Mouse (Mus musculus) layer of hippocampus, adult 2 months (tissue): ENCODE results near the gene Prim2. TPM values are rescaled to one million over a fixed set of nuclear protein-coding genes. Genes with fewer than 3 reads are reported as not detected.
"Not testable (repeated sequence)": the region's sequence is repeated elsewhere in the genome, so short reads cannot be mapped to it uniquely, and the experiment has no call there.

Source experiments
- DNase-seq, 2 experiments: peaks; one replicate each; pipeline ENCODE4 v3.0.0; 2022; ENCODE audit warnings: low spot score in 2 of 2
- H3K27ac ChIP-seq: fragments of 200-600 bp; 2 replicates; pipeline ENCODE4 v1.8.1; 2022
- H3K4me3 ChIP-seq: fragments of 200-600 bp; 2 replicates; pipeline ENCODE4 v1.8.1; 2022; ENCODE audit warnings: mild to moderate bottlenecking
- CTCF ChIP-seq: fragments of 200-600 bp; conservative IDR thresholded peaks from 2 replicates; pipeline ENCODE4 v1.8.1; 2022; ENCODE audit warnings: antibody characterized with exemption, mild to moderate bottlenecking, moderate library complexity
- total RNA-seq, 2 experiments: library from RNA; stranded (reverse); gene quantifications; 2 replicates each; pipeline ENCODE4 v1.2.3; 2021

Prim2 gene
- total RNA-seq, 2 experiments from 2014 or later: 5.5 to 5.8 TPM

GRCm38 (mm10) chr1:33647173-33647572 is 22.4 kb downstream of the Prim2 start:
- no peak overlapping the region for H3K27ac ChIP-seq
- TF ChIP-seq CTCF: peak; percentile 75
- DNase-seq: peak; percentile 35 to 58
- no peak overlapping the region for H3K4me3 ChIP-seq

DNA sequence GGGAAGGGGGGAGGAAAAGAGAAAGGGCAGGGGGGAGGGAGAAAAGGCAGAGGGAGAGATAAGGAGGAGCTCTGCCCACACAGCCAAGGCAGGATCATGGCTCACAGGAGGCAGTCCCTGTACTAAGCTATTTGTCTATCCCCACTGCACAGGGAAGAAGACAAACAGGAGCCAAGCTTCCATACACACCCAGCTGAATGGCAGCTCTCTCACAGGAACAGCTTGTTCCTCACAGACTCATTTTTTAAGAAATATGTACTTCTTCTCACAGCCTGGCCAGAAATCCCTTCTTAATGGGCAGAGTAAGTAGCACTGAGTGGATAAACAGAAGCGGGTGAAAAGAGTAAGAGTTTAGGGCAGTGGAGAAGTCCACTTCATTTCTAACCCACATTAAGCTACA is 23.9 kb downstream of the Prim2 start:
- no peak overlapping the region for H3K4me3 ChIP-seq
- DNase-seq: peak in 1 of 2 experiments; percentile 8
- peak overlapping the region; percentile 25; the same call in 1 of the 2 replicates for H3K27ac ChIP-seq
- no peak for TF ChIP-seq CTCF

DNA sequence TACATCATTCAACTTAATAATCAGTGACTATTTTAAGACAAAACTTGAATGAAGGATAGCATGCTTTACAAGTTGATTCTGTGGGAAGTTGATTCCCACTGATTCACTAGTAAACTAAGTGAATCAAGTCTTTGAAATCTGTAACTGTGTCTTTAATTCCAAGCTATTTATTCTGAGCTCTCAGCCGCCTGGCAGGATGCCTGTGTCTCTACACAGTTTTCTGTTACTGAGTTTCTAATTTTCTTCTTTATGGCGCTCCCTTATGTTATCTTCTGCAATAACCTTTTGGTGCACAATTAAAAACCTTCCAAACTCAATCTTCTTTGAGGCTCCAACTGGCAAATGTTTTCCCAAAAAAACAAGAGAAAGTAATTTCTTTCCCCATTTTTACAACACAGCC is 28.5 kb downstream of the Prim2 start:
- peak; percentile 55 to 66 for DNase-seq
- Histone ChIP-seq H3K27ac (no peak overlapping the region), H3K4me3 (no peak overlapping the region)
- no peak for TF ChIP-seq CTCF

GRCm38 (mm10) chr1:33640089-33640488 is 29.5 kb downstream of the Prim2 start:
- no peak for TF ChIP-seq CTCF
- Histone ChIP-seq H3K4me3 (no peak overlapping the region), H3K27ac (no peak overlapping the region)
- DNase-seq: no peak

GRCm38 (mm10) chr1:33639234-33639633 is 30.4 kb downstream of the Prim2 start:
- DNase-seq: no peak
- H3K4me3 ChIP-seq: no peak overlapping the region
- H3K27ac ChIP-seq: no peak overlapping the region
- TF ChIP-seq CTCF: no peak

- no peak for DNase-seq
- TF ChIP-seq CTCF: no peak
- Histone ChIP-seq H3K27ac (no peak overlapping the region), H3K4me3 (no peak overlapping the region)
These were observed 31.8 kb downstream of the Prim2 start for GRCm38 (mm10) chr1:33637827-33638226.

DNA sequence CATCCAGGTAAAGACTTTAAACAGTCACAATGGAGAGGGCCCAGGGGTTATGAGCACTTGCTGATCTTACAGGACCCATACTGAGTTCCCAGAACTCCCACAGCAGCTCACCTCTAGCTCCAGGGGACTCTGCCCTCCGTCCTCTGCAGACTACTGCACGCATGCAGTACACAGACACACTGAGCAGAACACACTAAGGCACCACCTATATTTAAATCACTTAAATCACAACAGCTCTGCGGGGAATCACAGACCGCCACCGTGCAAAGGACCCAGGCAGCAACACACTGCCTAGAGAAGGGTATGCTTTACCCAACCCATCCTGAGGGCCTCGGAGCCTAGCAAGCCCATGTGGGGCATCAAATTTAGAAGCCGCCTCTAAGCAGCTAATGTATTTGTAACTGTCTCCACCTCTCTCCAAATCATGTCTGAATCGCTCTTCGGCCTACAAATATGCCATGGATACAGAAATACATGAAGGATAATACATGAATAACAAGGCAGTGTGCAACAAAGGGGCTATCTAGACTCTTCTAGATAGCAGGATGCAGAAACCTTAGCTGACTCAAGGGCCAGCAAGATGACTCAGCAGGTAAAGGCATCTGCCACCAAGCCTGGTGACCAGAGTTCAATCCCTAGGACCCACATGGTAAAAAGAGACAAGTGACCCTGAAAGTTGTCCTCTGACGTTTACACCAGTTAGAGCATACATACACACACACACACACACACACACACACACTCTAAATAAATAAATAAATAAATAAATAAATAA is 33.0 kb downstream of the Prim2 start:
- no peak for TF ChIP-seq CTCF
- no peak overlapping the region for H3K4me3 ChIP-seq
- DNase-seq: no peak
- H3K27ac ChIP-seq: no peak overlapping the region

- not testable (repeated sequence) for H3K27ac ChIP-seq, H3K4me3 ChIP-seq, DNase-seq
These were observed 38.5 kb downstream of the Prim2 start for GRCm38 (mm10) chr1:33631002-33631618.

DNA sequence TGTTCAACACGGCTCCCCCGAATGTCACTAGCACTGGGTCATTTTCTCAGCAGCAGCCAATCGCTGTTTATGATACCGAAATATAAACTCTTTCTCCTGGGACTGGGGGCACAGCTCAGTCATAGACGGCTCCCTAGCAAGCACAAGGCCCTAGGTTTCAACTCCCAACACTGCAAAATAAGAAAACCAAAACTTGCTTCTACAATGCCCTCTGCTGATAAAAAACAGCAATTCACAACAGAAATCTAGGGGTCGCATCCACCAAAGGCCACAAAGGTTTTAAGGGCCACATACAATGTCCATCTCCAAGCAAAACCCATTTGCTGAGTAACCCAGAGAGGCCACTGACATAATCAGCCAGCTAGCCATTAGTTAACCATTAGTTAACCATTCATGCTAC is 41.8 kb downstream of the Prim2 start:
- peak; percentile 71 for TF ChIP-seq CTCF
- Histone ChIP-seq H3K4me3 (no peak overlapping the region), H3K27ac (no peak overlapping the region)
- DNase-seq: no peak

DNA sequence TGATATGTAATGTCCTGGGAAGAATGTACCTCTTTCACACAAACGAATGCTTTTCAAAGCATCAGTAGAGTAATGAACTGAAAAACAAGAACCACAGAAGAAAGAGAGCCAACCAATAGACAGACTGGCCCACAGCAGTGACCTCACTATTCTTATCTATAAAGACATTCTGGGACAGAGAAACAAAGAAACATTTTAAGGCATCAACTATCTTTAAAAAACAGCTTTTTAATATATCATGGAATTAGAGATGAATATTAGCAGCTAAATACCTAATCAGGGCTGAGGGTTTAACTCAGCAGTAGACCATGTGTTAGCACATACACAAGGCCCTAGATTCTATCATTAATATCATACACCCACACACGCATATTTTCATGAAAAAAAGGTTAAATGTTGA is 42.5 kb downstream of the Prim2 start:
- DNase-seq: no peak
- Histone ChIP-seq H3K4me3 (no peak overlapping the region), H3K27ac (no peak overlapping the region)
- no peak for TF ChIP-seq CTCF

DNA sequence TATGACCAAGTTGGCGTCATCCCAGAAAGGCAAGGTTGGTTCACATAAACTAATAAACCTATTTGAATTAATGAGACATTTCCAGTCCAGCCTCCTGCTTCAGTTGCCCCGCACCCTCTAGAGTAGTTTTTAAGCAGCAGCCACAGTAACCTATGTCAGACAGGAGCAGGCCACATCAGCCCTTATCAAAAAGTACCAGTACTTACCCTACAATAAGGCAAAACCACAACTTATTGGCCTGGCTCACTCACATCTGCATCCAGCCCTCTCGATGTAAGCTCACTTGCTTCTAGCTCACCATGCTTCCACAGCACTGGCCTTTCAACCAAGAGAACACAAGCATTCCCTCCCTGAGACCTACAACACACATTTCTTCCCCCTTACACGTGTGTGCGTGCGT is 44.7 kb downstream of the Prim2 start:
- TF ChIP-seq CTCF: no peak
- Histone ChIP-seq H3K27ac (no peak overlapping the region), H3K4me3 (no peak overlapping the region)
- no peak for DNase-seq

DNA sequence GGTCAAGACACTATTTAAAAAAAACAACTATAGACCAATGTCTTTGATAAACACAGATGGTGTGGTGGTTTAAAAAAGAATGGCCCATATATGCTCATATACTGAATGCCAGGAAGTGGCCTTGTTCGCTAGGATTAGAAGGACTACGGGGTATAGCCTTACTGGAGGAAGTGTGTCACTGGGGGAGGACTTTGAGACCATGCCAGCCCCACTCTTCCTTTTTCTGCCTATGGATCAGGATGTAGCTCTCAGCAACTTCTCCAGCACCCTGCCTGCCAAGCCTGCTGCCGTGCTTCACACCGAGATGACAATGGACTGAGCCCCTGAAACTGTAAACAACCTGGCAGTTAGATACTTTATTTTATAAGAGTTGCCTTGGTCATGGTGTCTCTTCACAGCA is 45.2 kb downstream of the Prim2 start:
- H3K4me3 ChIP-seq: no peak overlapping the region

GRCm38 (mm10) chr1:33621791-33622190 is 47.8 kb downstream of the Prim2 start:
- H3K4me3 ChIP-seq: no peak overlapping the region
- H3K27ac ChIP-seq: no peak overlapping the region
- no peak for TF ChIP-seq CTCF
- DNase-seq: no peak

More for the DNA sequence above, 45.2 kb downstream of the Prim2 start:
- no peak overlapping the region for H3K27ac ChIP-seq
- no peak for TF ChIP-seq CTCF
- no peak for DNase-seq

DNA sequence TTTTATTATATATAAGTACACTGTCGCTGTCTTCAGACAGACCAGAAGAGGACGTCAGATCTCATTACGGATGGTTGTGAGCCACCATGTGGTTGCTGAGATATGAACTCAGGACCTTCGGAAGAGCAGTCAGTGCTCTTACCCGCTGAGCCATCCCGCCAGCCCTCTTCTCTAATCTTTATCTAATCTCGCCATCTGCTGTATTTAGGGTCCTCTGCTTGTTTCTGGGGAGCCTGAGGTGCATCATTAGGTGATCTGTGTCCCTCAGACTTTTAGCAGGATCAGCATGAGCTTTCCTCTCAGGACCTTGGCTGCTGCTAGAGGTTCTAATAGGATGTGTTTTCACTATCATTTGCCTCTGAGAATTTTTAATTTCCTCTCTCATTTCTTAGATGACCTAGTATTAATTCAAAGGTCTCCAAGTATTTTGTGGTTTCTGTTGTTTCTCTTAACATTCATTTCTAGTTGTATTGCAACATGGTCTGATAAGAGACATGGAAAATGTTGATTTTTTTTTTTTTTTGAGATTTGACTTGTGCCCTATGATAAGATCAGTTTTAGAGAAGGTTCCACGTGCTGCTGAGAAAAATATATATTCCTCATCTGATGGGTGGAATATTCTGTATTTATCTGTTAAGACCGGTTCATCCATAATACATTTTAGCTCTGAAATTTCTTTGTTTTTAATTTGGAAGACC is 49.4 kb downstream of the Prim2 start:
- no peak overlapping the region for H3K27ac ChIP-seq
- no peak overlapping the region for H3K4me3 ChIP-seq
- no peak for TF ChIP-seq CTCF
- DNase-seq: no peak

DNA sequence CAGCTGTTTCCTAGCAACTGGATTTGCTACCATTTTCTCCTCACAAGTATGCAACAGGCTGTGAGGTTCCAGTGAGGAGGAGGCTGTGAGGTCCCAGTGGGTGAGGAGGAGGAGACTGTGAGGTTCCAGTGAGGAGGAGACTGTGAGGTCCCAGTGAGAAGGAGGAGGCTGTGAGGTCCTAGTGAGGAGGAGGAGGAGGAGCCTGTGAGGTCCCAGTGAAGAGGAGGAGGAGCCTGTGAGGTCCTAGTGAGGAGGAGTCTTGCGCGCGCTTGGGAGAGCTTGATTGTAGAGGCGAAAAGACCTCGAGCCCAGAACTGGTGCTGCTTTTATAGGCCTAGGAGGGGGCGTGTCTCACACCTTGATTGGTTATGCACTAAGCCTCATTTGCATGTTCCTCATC is 53.0 kb downstream of the Prim2 start:
- H3K27ac ChIP-seq, DNase-seq, H3K4me3 ChIP-seq: not testable (repeated sequence)
